Mouse (Mus musculus) large intestine, adult 2 months (tissue): ENCODE data around the gene Cda. TPM values are rescaled to one million over a fixed set of nuclear protein-coding genes. Genes with fewer than 3 reads are reported as not detected.

Experiments used
- DNase-seq: peaks from one replicate; pipeline ENCODE4 v3.0.0-alpha.2; 2012; ENCODE audit warnings: low read depth, low spot score
- WGBS: fragments of 180-500 bp; shearing (Covaris S2); methylation state at CpG from one replicate; pipeline ENCODE4 v1.1.7; 2018; 5-methylcytosine and 5-hydroxymethylcytosine counted together
- polyA plus RNA-seq: library from polyadenylated mRNA; depleted of rRNA; stranded (reverse); fragments of >200 nt; gene quantifications from 2 replicates; pipeline ENCODE4 v1.2.3, GENCODE M21; 2012; rRNA removed

The Cda gene
- 63.1 and 213 TPM in 2 replicates for polyA plus RNA-seq

DNA sequence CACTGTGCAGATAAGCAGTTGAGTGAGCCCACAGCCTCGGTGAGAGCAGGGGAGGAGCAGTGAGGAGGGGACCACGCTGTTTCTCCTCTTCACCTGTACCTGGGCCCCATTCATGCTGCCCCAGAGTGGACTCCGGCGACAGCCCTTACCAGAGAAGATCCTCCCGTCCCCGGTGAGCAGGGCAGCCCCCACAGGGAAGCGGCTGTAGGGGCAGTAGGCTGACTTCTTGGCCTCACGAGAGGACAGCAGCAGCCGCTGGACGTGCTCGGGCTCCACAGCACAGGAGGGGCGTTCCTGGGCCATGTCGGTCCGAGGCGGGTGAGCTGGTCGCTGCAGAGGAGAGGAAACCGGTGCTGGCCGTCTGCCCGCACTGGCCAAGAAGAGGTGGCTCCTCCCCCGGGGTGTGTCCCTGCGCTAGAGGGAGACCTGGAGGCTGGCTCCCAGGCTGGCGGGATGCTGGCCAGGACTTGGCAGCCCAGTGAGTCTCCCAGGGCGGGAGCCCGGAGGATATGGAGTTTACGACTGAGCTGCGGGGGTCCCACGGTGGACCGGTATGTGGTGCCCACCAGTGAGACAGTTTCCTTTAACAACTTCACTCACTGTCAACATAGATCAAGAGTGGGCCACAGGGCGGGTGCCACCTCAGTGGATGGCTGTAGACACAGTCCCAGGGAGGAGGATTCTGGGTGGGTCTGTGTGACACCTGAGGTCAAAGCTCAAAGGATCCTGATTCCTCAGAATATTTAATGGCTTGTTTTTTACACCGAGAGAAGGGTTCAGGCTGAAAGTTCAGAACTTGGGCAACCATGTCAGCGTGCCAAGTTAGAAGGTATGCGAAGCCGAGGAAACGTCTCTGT lies at the start of gene Cda:
Gene Cda (minus strand): TSS at position 352 of the 857 bp plus-strand sequence.
- 1% methylated on average over 34 of the region's 34 CpGs for WGBS
- DNase-seq, result peak; percentile 84

DNA sequence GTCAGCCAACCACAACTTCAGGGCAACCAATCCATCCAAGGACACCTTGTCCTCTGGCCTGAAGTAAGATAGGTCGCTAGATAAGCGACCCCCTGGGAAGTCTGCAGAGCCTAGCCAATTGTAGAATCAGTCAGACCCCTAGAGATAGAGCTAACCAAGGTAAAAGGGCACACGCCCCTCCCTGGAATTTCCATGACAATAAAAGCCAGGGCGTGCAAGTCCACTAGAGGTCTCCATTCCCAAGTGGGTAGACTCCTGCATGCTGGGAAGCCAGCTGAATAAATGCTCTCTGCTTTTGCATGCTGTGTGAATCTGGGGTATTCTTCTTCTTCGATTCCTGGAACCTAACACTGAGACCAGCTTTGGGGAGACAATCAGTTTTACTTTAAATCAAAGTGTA lies 48.6 kb upstream of the Cda start:
- 75% methylated on average over 5 of the region's 5 CpGs for WGBS
- no peak for DNase-seq

- WGBS, result 36% methylated on average over 3 of the region's 3 CpGs
Observed at GRCm38 (mm10) chr4:138415991-138416390, 48.2 kb upstream of the Cda start.

GRCm38 (mm10) chr4:138414725-138415124 lies 46.9 kb upstream of the Cda start:
- 50% methylated on average over 6 of the region's 6 CpGs for WGBS
- no peak for DNase-seq

More at GRCm38 (mm10) chr4:138415991-138416390, 48.2 kb upstream of the Cda start:
- DNase-seq, result no peak

GRCm38 (mm10) chr4:138411504-138412121 lies 43.8 kb upstream of the Cda start:
- WGBS, result 43% methylated on average over 7 of the region's 7 CpGs
- no peak for DNase-seq

DNA sequence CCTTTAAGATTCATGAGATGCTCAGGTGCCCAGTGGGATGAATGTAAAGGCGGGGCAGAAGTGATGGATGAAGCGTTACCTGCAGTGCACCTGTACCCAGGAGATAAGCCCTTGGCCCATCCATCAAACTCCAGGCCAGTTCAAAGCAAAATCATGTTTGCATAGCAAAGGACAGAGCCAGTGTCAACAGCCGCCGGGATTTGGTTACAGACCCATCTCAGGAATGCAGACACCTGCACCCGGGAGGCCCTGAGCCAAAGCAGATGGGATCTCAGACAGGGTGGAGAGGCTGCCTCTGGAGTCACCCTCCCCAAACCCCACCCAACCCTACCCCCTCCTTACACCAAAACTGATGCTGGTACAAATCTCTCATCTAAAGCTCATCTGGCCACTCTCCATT lies 43.2 kb upstream of the Cda start:
- WGBS, result 10% methylated on average over 5 of the region's 5 CpGs
- no peak for DNase-seq

- peak; percentile 60 for DNase-seq
- WGBS, result 31% methylated on average over 13 of the region's 13 CpGs
Observed at GRCm38 (mm10) chr4:138407479-138408194, 39.8 kb upstream of the Cda start.

GRCm38 (mm10) chr4:138404806-138405205 lies 37.0 kb upstream of the Cda start:
- DNase-seq, result no peak
- 4% methylated on average over 2 of the region's 2 CpGs for WGBS

DNA sequence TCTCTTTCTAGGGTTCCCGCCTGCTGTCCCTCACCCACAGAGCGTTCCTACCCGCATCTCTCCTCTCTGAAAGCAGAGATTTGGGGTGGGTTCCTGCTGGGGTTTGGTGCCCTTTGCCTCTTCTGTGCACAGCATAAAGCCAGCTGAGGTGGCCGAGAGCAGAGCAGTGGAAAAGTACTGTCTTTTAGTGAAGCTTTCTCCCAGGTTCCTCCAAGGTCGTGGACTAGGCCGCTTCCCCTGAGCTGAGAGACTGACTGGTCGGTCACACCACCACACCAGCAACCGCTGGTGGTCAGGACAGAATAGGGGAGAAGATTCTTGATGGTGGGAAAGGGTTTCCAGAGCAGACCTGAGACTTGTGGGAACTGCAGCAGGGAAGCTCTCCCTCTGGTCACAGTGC lies 28.9 kb upstream of the Cda start:
- DNase-seq, result no peak
- 18% methylated on average over 8 of the region's 8 CpGs for WGBS

DNA sequence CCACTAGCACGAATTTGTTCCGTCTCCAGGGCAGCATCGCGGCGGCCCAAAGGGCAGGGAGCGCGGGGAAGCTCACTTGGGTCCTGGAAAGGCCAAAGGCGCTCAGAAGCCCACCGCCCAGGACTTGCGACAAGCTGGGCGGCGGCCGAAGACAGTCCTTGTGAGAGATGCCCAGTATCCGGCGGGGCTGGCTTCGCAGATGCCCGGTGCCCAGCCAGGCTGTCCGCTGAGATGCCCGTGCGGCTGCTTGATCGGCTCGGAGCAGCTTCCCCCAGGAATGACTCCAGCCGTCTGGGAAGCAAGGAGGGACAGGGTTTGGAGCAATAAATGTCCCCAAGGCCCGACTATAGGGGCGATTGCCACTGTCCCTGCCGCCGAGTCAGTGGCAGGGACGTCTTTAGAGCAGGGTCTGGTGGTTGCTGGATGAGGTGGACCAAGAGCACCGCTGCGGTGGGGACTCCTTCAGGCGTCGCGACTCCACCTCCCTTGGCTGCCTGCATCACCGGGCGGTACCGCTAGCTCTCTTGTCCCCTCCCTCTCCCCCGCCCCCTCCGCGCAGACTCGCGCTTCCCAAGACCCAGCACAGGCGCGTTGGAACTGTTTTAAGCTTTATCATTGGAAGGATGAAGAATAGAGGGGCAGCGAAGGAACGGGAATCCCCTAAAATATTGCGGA lies 28.3 kb upstream of the Cda start, which contains the start of gene Fam43b:
Gene Fam43b (minus strand): TSS at position 558 of the 675 bp plus-strand sequence.
- DNase-seq, result no peak
- 1% methylated on average over 46 of the region's 46 CpGs for WGBS

DNA sequence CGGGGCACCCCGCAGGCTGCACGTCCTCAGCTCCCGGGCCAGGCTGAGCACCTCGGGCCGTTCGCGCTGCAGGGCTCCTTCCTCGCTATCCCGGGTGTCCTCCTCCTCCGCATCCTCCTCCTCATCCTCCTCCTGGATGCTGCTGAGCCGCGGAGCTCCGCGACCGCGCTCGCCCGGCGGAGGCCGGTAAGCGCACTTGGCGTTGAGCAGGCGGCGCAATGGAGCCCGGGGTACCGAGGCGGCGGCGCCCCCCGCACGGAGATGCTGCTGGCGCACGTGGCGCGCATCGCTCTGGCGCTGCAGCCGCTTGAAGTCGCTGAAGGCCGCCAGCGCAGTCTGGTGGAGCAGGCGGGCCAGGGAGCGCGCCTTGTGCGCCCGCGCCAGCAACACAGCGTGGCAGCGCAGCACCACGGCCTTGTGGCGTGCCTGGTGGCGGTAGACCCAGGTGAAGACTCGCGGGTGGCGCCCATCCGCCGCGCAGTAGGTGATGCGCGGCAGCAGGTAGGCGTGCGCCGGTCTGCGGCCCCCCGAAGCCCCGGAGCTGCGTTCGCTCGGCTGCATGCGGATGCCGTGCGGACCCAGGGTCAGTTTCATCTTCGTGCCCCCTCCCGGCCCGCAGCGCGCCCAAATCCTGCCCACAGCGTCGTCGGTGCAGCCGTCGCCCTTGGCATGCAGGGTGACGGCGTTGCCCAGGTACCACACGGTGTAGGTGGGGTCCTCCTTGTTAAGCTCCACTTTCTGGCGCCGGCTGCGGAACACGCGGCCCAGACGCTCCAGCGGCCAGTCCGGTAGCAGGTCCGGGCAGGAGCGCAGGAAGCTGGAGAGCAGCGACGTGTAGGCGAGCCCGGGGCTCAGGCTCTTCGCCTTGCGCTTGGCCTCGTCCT lies 27.5 kb upstream of the Cda start:
- WGBS, result 1% methylated on average over 103 of the region's 103 CpGs

DNA sequence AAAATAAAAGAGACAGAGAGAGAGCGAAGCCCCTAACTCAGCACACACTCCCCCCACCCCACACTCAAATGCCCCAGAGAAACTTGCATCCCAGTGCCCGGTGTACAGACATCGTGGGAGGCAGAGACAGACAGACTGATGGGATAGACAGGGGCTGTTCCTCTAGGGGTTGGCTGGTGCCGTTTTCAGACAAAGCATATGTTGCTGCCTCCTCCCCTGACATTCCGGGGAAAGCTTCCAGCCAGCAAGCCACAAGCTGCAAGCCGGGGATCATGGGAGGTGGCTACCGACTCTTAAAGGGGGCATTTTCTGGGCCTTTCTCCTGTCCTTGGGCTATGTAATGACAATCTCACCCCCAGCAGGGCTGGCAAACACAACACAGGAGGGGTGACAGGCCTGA lies 25.9 kb upstream of the Cda start:
- 52% methylated on average over 7 of the region's 7 CpGs for WGBS
- no peak for DNase-seq

More for the DNA sequence above, 27.5 kb upstream of the Cda start:
- no peak for DNase-seq

DNA sequence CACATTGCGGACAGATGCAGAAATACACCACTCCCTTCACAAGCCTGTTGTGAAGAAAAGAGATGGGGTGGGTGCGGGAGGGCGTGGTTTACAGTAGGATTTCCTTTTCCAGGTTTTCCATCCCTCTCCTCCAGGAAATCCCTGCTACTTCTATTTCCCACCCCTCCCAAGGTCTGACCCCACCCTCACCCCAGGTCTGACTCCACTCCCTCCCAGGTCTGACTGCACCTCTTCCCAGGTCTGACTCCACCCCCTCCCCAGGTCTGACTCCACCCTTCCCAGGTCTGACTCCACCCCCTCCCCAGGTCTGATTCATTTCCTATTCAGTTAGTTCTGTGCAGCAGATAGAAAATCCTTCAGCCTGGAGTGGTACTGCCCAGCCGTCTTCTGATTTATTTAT lies 16.0 kb upstream of the Cda start:
- WGBS, result 37% methylated on average over 4 of the region's 4 CpGs
- no peak for DNase-seq

DNA sequence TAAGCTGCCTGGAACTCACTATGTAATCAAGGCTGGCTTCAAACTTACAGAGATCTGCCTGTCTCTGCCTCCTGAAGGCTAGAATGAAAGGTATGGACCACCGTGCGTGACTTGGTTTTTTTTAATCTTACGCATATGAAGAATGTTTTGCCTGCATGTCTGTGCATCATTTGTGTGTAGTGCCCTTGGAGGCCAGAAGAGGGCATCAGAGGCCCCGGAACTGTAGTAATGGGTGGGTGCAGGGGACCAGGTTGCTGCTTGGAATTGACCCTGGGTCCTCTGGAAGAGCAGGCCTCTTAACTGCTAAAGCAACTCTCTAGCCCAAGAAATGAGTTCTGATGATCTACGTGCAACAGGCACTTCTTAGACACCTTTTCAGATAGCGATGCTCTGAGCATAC lies 14.7 kb upstream of the Cda start:
- DNase-seq, result no peak
- WGBS, result 76% methylated on average over 6 of the region's 6 CpGs

- 33% methylated on average over 10 of the region's 10 CpGs for WGBS
- DNase-seq, result no peak
Observed at GRCm38 (mm10) chr4:138380132-138380689, 12.4 kb upstream of the Cda start.

GRCm38 (mm10) chr4:138379091-138379840 lies 11.5 kb upstream of the Cda start:
- no peak for DNase-seq
- 49% methylated on average over 14 of the region's 14 CpGs for WGBS

- 51% methylated on average over 6 of the region's 6 CpGs for WGBS
- DNase-seq, result no peak
Observed at GRCm38 (mm10) chr4:138377526-138377925, 9.7 kb upstream of the Cda start.

GRCm38 (mm10) chr4:138375117-138375516 lies 7.3 kb upstream of the Cda start:
- no peak for DNase-seq
- WGBS, result 69% methylated on average over 3 of the region's 3 CpGs
